Mouse (Mus musculus) common myeloid progenitor, adult 5-6 weeks (primary cell): ENCODE measurements around the gene Tnfaip2. TPM values are rescaled to one million over a fixed set of nuclear protein-coding genes. Genes with fewer than 3 reads are reported as not detected.

Source experiments
- ATAC-seq: replicated peaks from 2 replicates; pipeline ENCODE4 v1.8.0; 2016; ENCODE audit warnings: low read depth, mild to moderate bottlenecking, moderate TSS enrichment, inconsistent platforms; ENCODE audit not compliant: poor library complexity, severe bottlenecking
- total RNA-seq: library from RNA; stranded (forward); fragments of 200-1000, 187-1606 nt; gene quantifications from 2 replicates; pipeline ENCODE4 v1.2.3, GENCODE M21; 2017

The Tnfaip2 gene
- 60.2 and 79.0 TPM in 2 replicates for total RNA-seq

DNA sequence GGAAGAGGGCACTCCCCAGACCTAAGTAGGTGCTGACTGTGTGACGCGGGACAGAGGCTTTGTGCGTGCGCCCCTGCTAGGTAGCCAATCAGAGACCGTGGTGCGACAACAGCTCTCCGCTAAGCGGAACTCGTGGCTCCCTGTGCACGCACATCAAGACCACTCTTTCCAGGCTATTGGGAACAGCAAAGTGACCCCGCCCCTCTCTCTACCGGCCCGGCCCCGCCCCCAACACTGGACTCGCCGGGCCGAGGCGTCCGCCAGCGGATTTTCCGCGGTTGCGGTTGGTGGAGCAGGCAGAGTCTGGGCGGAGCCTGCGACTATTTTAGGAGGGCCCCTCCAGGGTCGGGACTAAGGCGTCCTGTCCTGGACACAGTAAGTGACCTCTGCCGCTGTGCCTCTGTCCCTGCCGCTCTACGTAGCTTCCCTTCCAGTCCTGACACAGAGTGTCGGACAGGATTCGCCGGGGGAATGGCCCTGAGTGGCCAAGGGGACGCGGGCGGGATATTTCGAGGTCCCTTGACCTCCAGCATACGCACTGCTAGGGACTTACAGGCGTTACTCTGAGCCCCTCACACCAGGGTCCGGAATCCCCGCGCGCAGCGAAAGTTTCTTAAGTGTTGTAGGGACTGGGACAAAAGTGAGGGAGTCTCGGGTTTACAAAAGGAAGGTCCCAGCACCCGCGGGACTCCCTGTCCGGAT is at the start of gene Tnfaip2:
TSS of gene Tnfaip2 (plus strand) at position 161 of the 702 bp plus-strand sequence.
- peak; percentile 50 for ATAC-seq

- no peak for ATAC-seq
These were observed 48.3 kb upstream of the Tnfaip2 start for GRCm38 (mm10) chr12:111394008-111394407.

DNA sequence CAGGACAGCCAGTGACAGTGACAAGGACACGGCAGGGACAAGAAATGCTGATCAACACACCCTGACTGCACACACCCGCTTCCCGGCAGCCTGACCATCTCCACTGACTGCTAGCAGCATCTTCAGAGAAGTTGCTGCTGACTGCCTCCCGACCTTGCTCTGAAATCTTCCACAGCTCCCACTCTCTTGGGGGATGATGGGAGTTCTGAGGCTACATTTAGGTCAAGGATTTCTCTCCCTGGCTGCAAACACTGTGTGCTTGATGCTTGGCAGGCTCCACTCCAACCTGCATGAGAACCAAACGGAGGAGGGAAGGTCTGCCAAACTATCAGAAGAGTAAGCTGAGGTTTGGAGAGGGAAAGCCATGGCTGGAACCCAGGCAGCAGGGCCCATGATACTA is 45.3 kb upstream of the Tnfaip2 start:
- ATAC-seq, result no peak

GRCm38 (mm10) chr12:111401454-111402184 is 40.6 kb upstream of the Tnfaip2 start:
- ATAC-seq, result peak; percentile 95

DNA sequence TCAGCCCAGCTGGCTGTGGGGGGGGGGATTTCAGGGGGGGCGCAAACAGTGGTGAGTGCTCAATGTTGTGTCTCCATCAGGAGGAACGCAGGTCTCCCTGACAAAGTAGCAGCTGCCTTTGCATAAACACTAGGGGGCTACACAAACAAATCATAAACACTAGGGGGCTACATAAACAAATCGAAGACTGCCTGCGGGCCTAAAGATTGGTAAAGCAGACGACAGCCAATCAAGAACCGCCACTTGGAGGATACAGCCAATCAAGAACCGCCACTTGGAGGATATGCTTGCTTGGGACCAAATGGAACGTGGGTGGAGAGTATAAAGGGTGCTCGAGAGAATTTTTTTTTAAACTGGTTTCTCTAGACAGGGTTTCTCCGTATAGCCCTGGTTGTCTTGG is 37.4 kb upstream of the Tnfaip2 start:
- no peak for ATAC-seq

DNA sequence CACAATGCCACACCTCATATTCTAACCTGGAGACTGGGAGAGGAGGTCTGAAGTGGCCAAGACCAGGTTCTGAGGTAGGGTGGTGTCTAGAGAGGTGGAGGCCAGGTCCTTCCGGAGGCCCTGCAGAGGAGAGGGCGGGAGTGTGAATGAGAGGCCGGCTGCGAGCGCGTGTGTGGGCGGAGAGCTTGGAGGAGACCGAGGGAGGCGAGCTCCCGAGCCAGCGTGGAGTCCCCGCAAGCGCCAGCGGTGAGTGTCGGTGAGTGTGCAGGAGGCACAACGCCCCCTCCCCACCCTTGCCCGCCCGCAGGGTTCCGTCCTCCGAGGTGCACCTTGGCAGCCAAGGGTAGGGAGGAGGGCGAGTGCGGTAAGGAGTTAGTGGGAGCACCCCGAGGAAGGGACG is 35.6 kb upstream of the Tnfaip2 start, which contains the start of gene Lbhd2:
TSS of gene Lbhd2 (plus strand) at position 188 of the 400 bp plus-strand sequence.
- ATAC-seq, result peak; percentile 27; the same call in 1 of the 2 replicates

DNA sequence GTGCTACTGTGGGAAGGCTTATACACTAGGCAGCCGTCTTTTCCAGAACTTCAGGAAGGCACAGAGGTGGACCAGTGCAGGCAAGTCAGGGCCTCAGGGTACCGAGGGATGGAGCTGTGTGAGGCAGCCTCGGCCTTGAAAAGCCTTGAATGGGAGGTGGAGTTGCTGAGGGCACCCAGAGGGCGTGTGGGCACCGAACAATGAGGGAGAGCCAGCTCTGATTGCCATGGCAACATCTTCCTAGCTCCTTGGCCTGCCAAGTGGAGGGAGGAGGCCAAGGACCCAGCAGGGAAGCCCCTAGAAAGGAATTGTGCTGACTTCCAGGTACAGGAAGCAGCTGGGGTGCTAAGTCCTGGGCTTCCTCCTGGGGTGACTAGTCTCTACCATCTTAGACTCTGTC is 32.7 kb upstream of the Tnfaip2 start:
- no peak for ATAC-seq

DNA sequence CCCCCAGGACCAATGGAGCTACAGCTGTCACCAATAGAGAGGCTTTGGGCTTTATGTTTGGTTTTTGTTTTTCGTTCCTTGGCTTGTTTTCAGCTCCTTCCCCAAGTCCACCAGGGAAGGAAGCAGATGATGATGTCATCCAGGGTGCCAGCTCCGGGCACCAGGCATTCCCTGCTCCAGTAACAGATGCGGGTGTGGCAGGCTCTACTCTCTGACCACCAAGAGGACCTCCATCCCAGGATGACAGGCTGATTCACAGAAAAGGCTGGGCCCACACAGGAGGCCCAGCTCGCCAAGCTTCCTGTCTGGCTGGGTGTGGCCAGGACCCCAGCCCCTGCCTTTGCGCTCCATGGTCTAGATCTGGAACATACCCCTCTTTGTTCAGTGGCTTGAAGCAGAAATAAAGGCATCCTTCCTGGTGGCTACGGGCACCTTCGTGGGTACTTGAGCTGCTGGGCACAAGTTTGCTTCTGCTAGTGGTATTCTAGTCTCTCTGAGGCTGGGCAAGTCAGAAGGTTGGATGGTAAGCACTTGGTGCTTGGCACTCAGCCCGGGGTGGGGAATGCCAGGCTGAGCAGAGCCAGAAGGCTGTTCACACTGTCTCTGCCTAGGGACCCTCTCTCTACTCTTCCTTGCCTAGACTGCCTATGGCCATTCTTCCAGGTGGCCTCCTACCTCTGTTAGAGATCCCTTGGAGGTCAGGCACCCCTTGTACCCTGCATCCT is 30.5 kb upstream of the Tnfaip2 start:
- ATAC-seq, result no peak

DNA sequence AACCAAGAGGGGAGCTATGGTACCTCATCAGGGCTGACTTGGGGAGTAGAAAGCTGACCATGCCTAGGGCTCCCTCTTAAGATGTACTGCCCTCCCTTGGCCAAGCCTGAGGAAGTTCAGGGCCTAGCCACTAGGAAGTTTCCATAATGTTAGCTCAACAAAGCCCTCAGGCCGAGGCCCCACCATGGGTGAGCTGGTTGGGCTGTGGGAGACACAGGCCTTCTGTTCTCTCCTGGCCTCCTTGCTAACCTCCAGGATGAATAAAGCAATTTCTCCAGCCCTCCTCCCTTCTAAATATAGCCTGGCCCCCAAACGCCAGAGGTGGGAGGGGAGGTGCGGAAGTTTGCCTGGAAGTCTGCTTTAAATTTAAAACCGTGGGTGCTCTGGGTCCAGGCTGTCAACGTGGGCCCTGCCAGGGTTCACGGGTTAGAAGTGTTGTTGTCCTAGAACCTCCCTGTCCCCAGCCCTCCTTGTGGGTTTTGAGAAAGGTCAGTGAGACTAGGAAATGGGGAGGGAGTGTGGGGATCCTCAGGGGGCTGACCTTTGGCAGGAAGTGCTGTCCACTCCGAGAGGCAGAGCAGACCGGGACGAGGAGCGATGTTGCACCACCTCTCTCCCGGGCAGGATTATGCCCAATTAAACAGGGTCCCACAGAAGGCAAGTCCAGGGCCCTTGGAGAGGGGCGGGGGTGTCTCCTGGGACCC is 29.5 kb upstream of the Tnfaip2 start:
- ATAC-seq, result no peak

DNA sequence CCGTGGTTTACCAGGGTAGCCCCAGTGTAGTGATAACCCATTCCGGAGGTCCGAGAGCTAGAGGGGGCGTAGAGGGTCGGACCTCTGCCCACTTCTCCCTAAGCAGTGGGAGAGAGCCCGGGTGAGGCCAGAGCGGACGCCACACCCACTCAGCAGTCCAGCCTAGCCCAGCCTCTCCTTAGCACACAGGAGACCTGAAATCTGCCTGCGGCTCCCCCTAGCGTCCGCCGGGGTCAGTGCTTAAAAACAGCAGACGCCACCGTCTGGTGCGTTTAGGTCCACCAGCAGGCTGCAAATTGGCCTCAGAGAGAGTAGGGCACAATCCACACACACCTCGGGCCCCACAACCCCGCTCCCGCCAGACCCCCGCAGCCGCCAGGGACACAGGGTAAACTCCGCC is 29.0 kb upstream of the Tnfaip2 start:
- peak; percentile 94 for ATAC-seq

- ATAC-seq, result peak; percentile 9; the same call in 1 of the 2 replicates
These were observed 25.1 kb upstream of the Tnfaip2 start, which contains the start of gene Exoc3l4 for GRCm38 (mm10) chr12:111416921-111417779. Exoc3l4 (plus strand) TSS chr12:111417017.

- peak; percentile 55 for ATAC-seq
These were observed 22.4 kb upstream of the Tnfaip2 start for GRCm38 (mm10) chr12:111419918-111420317.

DNA sequence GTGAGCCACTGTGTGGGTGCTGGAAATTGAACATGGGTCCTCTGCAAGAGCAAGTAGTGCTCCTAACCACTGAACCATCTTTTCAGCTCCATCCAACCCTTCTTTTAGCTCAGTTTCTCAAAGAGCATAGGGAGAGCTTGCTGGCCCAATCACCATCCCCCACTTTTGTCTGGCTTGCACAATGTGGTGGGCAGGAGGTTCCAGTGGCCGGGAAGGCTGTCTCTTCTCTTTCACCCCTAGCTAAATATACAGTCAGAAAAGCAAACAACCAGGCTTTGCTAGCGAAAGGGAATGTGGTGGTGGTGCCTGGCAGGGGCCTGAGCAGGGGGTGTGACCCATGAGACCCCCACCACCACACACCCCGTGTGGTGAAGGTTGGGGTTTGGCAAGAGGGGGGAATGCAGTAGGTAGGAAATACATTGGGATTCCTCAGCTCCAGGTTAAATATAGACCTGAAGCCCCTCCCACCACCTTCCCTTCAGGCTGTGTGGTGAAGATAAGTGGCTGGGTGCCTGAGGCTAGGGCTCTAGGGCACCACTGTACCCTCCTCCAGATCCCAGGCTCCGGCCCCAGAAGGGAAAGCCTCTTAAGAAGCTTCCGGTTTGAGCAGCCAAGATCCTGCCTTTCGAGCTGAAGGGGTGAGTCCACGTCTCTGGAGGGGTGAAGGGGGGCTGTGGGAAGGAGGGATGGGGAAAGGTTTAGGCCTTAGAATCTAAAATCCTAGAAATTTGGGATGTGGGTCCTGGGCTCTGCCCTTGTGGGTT is 21.1 kb upstream of the Tnfaip2 start:
- no peak; the same call in 1 of the 2 replicates for ATAC-seq

DNA sequence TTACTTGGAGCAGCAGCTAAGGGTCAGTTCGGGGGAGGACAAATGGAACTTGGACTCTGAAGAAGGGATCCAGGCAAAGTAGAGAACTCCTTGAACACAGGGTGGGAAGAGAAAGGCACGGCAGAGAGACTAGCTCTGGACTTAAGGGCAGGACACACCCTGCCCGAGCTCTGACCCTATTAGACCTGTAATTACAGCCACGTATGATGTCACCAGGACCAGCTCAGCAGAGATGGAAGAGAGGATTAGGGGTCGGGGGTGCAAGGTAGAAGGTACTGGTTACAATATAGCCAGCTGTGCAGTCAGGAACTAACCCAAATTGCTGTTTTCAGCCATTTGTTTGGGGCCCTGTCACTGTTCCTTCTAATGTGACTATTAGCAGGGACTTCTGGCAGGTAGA is 19.4 kb upstream of the Tnfaip2 start:
- ATAC-seq, result no peak

DNA sequence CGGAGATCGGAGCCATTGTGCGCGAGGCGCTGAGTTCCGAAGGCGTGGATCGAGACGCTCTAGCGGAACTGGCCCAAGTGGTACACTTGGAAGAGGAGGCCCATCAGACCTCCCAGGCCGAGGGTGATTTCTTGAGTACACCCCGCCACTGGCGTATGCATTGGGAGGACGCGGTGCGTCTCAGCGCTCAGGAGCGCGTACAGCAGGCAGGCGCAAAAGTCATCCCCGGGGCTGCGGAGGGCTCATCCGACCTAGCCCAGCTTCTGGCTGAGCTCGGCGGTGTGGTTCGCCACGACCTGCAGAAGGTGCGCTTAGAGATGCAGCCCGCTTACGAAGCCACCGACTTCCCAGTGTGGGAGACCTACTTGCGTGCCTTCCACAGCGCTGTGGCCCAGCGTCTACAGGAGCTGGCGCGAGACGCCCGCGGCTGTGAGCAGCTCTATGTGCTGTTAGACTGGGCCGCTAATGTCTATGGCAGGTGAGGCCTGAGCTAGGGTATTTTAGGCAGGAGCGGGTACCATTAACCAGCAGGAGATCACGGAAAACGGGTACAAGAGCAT is 18.6 kb upstream of the Tnfaip2 start:
- no peak for ATAC-seq

DNA sequence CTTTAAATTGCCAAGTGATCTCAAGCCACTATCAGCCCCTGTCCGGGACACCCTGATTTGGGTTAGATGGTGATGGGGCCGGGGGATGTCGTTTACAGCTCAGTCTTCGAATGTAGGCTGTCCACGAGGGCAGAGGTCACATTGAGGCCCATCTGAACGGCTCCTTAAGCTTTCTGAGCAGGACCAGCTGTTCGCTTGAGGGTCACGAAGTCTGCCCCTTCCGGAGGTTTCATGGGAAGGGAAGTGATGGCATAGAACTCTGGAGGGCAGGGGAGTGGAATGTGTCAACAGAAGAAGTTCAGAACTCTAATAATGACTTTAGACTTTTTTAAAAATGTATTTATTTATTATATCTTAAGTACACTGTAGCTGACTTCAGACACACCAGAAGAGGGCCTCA is 17.7 kb upstream of the Tnfaip2 start:
- no peak for ATAC-seq

DNA sequence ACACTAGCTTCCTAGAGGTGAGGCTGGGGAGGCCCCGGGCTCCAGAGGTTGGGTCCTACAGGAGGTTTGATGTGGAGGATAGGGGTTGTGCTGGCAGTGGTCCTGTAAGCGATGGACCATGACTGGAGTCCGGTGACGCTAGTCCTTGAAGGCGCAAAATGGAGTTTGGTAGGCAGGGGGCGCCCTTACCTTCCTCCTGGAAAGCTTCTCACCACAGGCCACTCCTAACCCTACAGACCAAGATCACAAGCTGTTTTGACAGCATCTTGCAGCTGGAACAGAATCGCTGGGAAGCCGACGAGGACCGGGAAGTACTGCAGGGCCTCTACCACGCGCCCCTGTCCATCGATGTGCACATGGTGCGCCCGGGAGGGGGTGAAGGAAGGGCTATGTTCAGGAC is 17.0 kb upstream of the Tnfaip2 start:
- ATAC-seq, result peak; percentile 57

GRCm38 (mm10) chr12:111425789-111426460 is 16.3 kb upstream of the Tnfaip2 start:
- ATAC-seq, result peak; percentile 50
